Mouse (Mus musculus): ENCODE measurements around the gene D10Wsu102e.

GRCm38 (mm10) chr10:83397336-83397735 lies 37.3 kb downstream of the D10Wsu102e start:
- TF ChIP-seq CTCF (IDR thresholded peaks at IDR 0.05; ENCODE audit: insufficient read depth, low read depth, low read length), result no peak
- no peak for TF ChIP-seq POLR2A (IDR thresholded peaks at IDR 0.05; ENCODE audit: insufficient read depth, low read depth, low read length)

Data from olfactory bulb, adult 2 months (tissue).